Mouse (Mus musculus): ENCODE results near the gene Tcf7l2.

DNA sequence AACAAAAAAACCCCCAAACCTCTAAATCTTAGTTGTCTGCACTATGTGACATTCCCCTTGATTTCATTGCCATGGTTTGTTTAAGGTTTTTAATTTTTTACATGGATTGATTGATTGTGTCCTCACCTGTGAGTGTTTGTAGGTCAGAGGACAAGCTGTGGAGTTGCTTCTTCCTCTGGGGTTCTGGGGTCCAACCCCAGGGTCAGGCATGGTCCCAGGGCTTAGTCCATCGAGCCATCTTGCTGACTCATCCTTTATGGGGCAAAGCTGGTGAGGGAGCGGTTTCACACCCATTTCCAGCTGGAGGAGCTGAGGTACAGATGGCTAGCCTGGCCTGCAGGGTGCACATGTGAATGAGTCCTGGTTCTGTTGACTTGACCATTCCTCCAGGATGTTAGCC lies 66.7 kb downstream of the Tcf7l2 start:
- no peak for TF ChIP-seq CTCF (IDR thresholded peaks at IDR 0.05; ENCODE audit: control insufficient read depth, insufficient read depth, low read length)
- no peak for TF ChIP-seq POLR2A (IDR thresholded peaks at IDR 0.05; ENCODE audit: borderline replicate concordance, control insufficient read depth, low read depth, low read length)

All from bone marrow, adult 2 months (tissue).